5 mouse cellular contexts compared by ENCODE assay signal in genomic region chr6:38456425-38456824, GRCm38 (mm10). TPM values are rescaled to one million over a fixed set of nuclear protein-coding genes. Genes with fewer than 3 reads are reported as not detected.
DNase-seq lines count a peak whose midpoint lies in the region; ATAC-seq and TF ChIP-seq lines count a peak whose summit lies in the region.
"Not testable (repeated sequence)": the region's sequence is repeated elsewhere in the genome, so short reads cannot be mapped to it uniquely, and the experiment has no call there.

No protein-coding gene starts in this region.

- H3K27me3 ChIP-seq in MEL (ENCODE audit: control insufficient read depth in 1 of 2, insufficient read depth in 2 of 2, low read length in 2 of 2); intestine, postnatal 0 days (replicated peaks; ENCODE audit: control insufficient read depth, insufficient read depth, low read length); liver, embryonic 12.5 days (replicated peaks); liver, postnatal 0 days (ENCODE audit: insufficient read depth, low read length); myocyte (ENCODE audit: control insufficient read depth, insufficient read depth, insufficient read length): not testable (repeated sequence)

- TF ChIP-seq POLR2A in MEL (IDR thresholded peaks at IDR 0.05; ENCODE audit: control insufficient read depth in 1 of 2, insufficient read depth in 1 of 2, low read depth in 1 of 2, low read length in 2 of 2, poor library complexity in 1 of 2); myocyte (IDR thresholded peaks at IDR 0.05; ENCODE audit: insufficient read length, low read depth): not testable (repeated sequence)

- not testable (repeated sequence) for H3K9me3 ChIP-seq in MEL (replicated peaks; ENCODE audit: insufficient read depth, low read length); intestine, postnatal 0 days (ENCODE audit: control insufficient read depth); liver, embryonic 12.5 days (replicated peaks); liver, postnatal 0 days (ENCODE audit: low read length)

- H3K36me3 ChIP-seq in MEL (ENCODE audit: control insufficient read depth in 1 of 2, insufficient read depth in 2 of 2, low read length in 2 of 2) (peaks cover 0 to 24% of the 10 kb centered on the region in 2 experiments; a peak in 2 of 4 replicates), myocyte (ENCODE audit: control insufficient read depth, insufficient read depth) (peaks cover 31% of the 10 kb centered on the region)
- H3K36me3 ChIP-seq in intestine, postnatal 0 days (ENCODE audit: control insufficient read depth, insufficient read depth): peaks cover 16% of the 10 kb centered on the region; the same call in 1 of the 2 replicates
- peaks cover 65% of the 10 kb centered on the region for H3K36me3 ChIP-seq in liver, embryonic 12.5 days
- peaks cover 20% of the 10 kb centered on the region for H3K36me3 ChIP-seq in liver, postnatal 0 days (replicated peaks; ENCODE audit: insufficient read depth, low read length)

- peak; percentile 20 for DNase-seq in MEL (ENCODE audit: low read depth, low spot score)
- DNase-seq in liver, postnatal 0 days: not testable (repeated sequence)

- H3K27ac ChIP-seq in MEL (ENCODE audit: control insufficient read depth, low read depth, low read length); intestine, postnatal 0 days (ENCODE audit: low read depth, low read length); liver, embryonic 12.5 days; liver, postnatal 0 days (ENCODE audit: low read depth): not testable (repeated sequence)

- not testable (repeated sequence) for H3K4me3 ChIP-seq in MEL (ENCODE audit: control insufficient read depth in 1 of 2, insufficient read depth in 1 of 2, low read depth in 2 of 2, low read length in 2 of 2); intestine, postnatal 0 days (ENCODE audit: low read depth, low read length); liver, embryonic 12.5 days; liver, postnatal 0 days (ENCODE audit: low read depth, low read length); myocyte

- not testable (repeated sequence) for H3K4me1 ChIP-seq in MEL (ENCODE audit: control insufficient read depth in 1 of 2, insufficient read depth in 2 of 2, low read length in 2 of 2); intestine, postnatal 0 days (replicated peaks; ENCODE audit: control insufficient read depth, insufficient read depth, low read length); liver, embryonic 12.5 days; liver, postnatal 0 days (ENCODE audit: insufficient read depth)

- H3K79me2 ChIP-seq in MEL (ENCODE audit: control insufficient read depth, insufficient read depth, low read length, poor library complexity); myocyte (ENCODE audit: control insufficient read depth, insufficient read depth): not testable (repeated sequence)

- TF ChIP-seq CTCF in MEL (IDR thresholded peaks at IDR 0.05 in 2 of 3, conservative IDR thresholded peaks at IDR 0.05 in 1 of 3; ENCODE audit: control insufficient read depth in 1 of 3, insufficient read depth in 1 of 3, low read depth in 2 of 3, low read length in 3 of 3, poor library complexity in 1 of 3, severe bottlenecking in 1 of 3); intestine, postnatal 0 days (IDR thresholded peaks at IDR 0.05; ENCODE audit: low read depth); liver, postnatal 0 days (IDR thresholded peaks at IDR 0.05; ENCODE audit: low read depth): not testable (repeated sequence)

- TF ChIP-seq RAD21 in MEL (IDR thresholded peaks at IDR 0.05; ENCODE audit: low read depth, low read length): not testable (repeated sequence)

- H3K4me2 ChIP-seq in intestine, postnatal 0 days (replicated peaks; ENCODE audit: low read depth); liver, embryonic 12.5 days; liver, postnatal 0 days (ENCODE audit: low read depth, low read length); myocyte (ENCODE audit: low read depth): not testable (repeated sequence)

- H3K9ac ChIP-seq in MEL (ENCODE audit: control insufficient read depth, low read depth, low read length, poor library complexity, severe bottlenecking); intestine, postnatal 0 days (ENCODE audit: low read depth, low read length); liver, embryonic 12.5 days; liver, postnatal 0 days (replicated peaks): not testable (repeated sequence)

- peak; percentile 73 for ATAC-seq in intestine, postnatal 0 days
- peak; percentile 46; the same call in 1 of the 2 replicates for ATAC-seq in liver, embryonic 12.5 days
- ATAC-seq in liver, postnatal 0 days: peak; percentile 71

- TF ChIP-seq EP300 in MEL (IDR thresholded peaks at IDR 0.05; ENCODE audit: low read depth in 1 of 2, low read length in 2 of 2): peak in 1 of 2 experiments; percentile 44; a peak in 1 of 4 replicates
- not testable (repeated sequence) for TF ChIP-seq EP300 in liver, postnatal 0 days (IDR thresholded peaks at IDR 0.05; ENCODE audit: low read depth)

- H3ac ChIP-seq in myocyte (ENCODE audit: control insufficient read depth, insufficient read length): not testable (repeated sequence)

TF ChIP-seq in MEL, 35 proteins besides CTCF, POLR2A, EP300 and RAD21:
- TF ChIP-seq ETS1 (IDR thresholded peaks at IDR 0.05; ENCODE audit: low read depth, low read length): peak; percentile 29; the same call in 1 of the 2 replicates
- TF ChIP-seq TCF12 (IDR thresholded peaks at IDR 0.05; ENCODE audit: low read depth, low read length): peak; percentile 35; the same call in 1 of the 2 replicates
- TF ChIP-seq USF1 (IDR thresholded peaks at IDR 0.05; ENCODE audit: low read depth, low read length): 0 out of 2 replicates have a peak, but pooled peaks have one; percentile 5

TF ChIP-seq in myocyte, 11 proteins besides CTCF, POLR2A, EP300 and RAD21:
- TF ChIP-seq MYOG (IDR thresholded peaks at IDR 0.05; ENCODE audit: control insufficient read depth in 1 of 3, insufficient read depth in 1 of 3, insufficient read length in 2 of 3, low read depth in 2 of 3) (peak in 1 of 3 experiments; percentile 19), CEBPB (IDR thresholded peaks at IDR 0.05; ENCODE audit: insufficient read depth, poor library complexity, severe bottlenecking) (peak; percentile 44; the same call in 1 of the 2 replicates)
TF ChIP-seq in myocyte: peak in this region for 2; not testable (repeated sequence) for 9.

RNA-seq across cellular contexts. Expression of gene Ubn2, which starts 22.7 kb away (rescaled TPM):
- 12.1 and 13.6 TPM in 2 replicates for total RNA-seq in MEL (2012; rRNA removed)
- polyA plus RNA-seq in MEL (2012; ENCODE audit: insufficient read depth in 1 of 2, insufficient read length in 2 of 2, low read depth in 1 of 2, low replicate concordance in 2 of 2, missing spikeins in 1 of 2) (10 to 100 TPM; 16.0 to 39.4 TPM), myocyte (2012; fragmentation: generic; extraction: Trizol) (2.3 TPM)
- polyA plus RNA-seq in intestine, postnatal 0 days (2015; fragmentation: Nextera tagmentation; extraction: Ambion mirVana): 6.9 and 10.2 TPM in 2 replicates
- polyA plus RNA-seq in liver, embryonic 12.5 days (2016; fragmentation: Nextera tagmentation; extraction: Ambion mirVana): 9.2 and 10.1 TPM in 2 replicates
- polyA plus RNA-seq in liver, postnatal 0 days (2015; fragmentation: Nextera tagmentation; extraction: Ambion mirVana): 3.0 TPM in 2 replicates
